Mouse (Mus musculus) left cerebral cortex, adult 2 months (tissue): Measurements from ENCODE around the gene Hlx. TPM values are rescaled to one million over a fixed set of nuclear protein-coding genes. Genes with fewer than 3 reads are reported as not detected.

ENCODE experiments used
- DNase-seq, 2 experiments: peaks; one replicate each; pipeline ENCODE4 v3.0.0; 2021 to 2022; ENCODE audit warnings: low spot score in 2 of 2, mixed read lengths in 1 of 2; ENCODE audit errors: extremely low spot score in 1 of 2
- H3K27ac ChIP-seq: fragments of 200-600 bp; 2 replicates; pipeline ENCODE4 v1.8.1; 2022
- H3K4me3 ChIP-seq: fragments of 200-600 bp; 2 replicates; pipeline ENCODE4 v1.8.1; 2022
- CTCF ChIP-seq: fragments of 200-600 bp; IDR thresholded peaks from 2 replicates; pipeline ENCODE4 v1.8.1; 2022; ENCODE audit warnings: antibody characterized with exemption, mild to moderate bottlenecking, moderate library complexity
- intact Hi-C: fragments of 180-260 bp; cut with DNase I; formaldehyde crosslinking; loops from one replicate; pipeline ENCODE4 v1.15.1; 2025
- total RNA-seq, 2 experiments: library from RNA; stranded (reverse); gene quantifications; 2 replicates each; pipeline ENCODE4 v1.2.3; 2021

The Hlx gene
- total RNA-seq, 2 experiments from 2014 or later, result 0.30 to 0.84 TPM

DNA sequence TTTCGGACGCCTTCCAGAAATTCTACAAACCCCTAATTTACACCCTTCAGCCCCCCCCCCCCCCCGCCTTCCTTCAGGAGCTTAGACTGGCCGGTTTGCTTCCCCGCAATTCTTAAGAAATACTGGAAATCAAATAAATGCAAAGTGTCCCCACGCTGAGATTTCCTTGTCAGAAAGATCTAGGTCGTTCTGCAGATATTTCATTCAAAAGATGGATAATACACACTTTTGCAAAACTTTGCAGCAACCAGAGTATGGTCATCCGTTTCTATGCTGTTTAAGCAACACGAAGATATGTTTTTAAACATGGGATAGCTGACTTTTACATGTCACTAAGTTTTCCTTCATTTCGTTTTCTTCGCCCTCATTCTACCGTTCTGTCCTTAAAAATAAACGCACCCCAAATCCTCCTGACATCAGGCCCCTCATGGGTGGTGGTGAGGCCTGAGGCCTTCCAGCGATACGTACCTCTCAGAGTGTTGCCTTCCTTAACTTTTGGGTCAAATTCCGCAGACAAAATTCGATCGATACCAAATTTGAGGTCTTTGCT, 1.3 kb downstream of the Hlx start:
- Histone ChIP-seq H3K4me3 (peak overlapping the region; percentile 52), H3K27ac (no peak overlapping the region)
- DNase-seq, result no peak
- no peak for TF ChIP-seq CTCF
- intact Hi-C loops, result no loop called here

DNA sequence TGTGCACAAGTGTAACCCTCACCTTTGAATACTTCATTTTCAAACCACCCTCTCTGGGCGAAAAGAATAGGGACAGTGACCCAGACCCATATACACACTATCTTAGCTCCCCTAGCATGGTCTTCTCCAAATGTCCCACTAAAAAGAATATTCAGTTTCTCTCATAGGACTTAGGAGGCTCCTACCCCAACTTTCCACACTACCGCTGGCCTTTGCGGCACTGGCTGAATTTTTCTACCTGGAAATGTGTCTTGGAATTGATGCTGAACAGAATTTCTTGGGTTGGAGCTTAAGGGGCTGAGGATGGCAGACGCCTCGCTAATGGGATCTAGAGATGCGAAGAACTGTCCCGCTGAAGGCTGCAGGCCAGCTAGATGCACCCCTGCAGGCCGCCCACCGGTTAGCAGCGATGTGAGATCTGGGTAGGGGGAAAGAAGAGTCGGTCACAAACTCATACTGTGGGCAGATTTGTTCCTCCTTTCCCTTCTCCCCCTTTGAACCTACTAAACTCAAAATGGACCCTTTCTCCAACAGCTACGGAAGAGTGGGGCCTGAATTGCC, 1.9 kb downstream of the Hlx start:
- intact Hi-C loops, result no loop called here
- no peak for DNase-seq
- Histone ChIP-seq H3K27ac (no peak overlapping the region), H3K4me3 (no peak overlapping the region)
- TF ChIP-seq CTCF, result no peak

DNA sequence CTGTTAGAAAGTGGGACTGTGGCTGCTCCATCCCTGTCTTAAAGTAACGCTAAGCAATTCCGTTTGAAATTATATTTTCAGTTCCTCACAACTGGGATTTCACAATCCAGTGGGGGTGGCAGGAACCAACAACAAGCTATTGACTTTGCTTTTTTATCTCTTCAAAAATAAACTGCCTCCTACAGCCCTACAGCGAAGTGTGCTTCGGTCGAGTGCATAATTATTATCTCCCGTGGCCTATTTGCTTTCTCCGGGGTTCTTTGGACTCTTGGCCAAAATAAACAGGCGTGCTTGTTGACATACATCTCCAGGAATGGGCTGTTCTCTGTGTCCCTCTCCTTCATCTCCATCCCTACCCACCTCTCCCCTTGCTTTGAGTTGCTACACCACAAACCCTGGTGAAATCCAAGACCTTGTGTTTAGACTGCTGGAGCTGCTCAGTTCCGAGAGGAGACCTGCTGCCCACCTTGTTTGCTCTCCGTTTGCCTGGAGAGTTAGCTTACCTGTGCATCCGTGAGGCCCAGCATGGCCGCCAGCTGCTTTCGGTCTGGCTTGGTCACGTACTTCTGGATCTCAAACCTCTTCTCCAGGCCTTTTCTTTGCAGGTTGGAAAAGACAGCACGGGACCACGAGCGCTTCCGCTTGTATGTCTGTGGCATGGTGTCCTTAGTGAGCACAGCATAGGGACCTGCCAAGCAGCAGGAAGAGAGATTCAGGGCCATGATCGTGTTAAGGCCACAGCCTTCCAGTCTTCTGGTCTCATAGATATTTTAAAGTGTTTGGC, 2.9 kb downstream of the Hlx start:
- intact Hi-C loops, result no loop called here
- no peak for TF ChIP-seq CTCF
- Histone ChIP-seq H3K27ac (no peak overlapping the region), H3K4me3 (no peak overlapping the region)
- no peak for DNase-seq

DNA sequence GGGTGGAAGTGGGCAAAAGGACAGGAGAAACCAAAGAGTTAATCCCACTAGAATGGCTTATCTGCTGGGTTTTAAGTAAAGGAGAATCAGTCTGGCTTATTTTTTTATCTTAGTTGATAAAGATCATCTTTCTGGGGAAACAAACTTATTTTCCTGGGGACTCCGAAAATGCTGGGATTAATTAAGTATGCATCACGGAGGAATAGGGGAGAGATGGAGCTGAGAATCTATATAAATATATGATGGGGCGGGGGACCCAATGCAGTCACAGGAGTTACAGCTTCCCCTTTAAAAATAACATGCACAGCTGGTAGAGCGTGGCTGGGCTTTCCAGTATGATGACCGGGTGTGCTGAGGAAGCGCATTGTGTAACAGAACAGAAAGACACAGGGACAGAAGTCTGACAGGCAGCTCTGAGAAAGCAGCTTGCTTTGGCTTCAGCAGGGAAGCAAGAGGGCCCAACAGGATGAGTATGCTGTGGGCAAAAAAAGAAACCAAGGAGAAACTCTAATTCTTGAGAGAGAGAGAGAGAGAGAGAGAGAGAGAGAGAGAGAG, 3.8 kb downstream of the Hlx start:
- no peak for TF ChIP-seq CTCF
- no peak overlapping the region for H3K27ac ChIP-seq
- H3K4me3 ChIP-seq, result no peak overlapping the region
- intact Hi-C loops, result no loop called here
- DNase-seq, result no peak

DNA sequence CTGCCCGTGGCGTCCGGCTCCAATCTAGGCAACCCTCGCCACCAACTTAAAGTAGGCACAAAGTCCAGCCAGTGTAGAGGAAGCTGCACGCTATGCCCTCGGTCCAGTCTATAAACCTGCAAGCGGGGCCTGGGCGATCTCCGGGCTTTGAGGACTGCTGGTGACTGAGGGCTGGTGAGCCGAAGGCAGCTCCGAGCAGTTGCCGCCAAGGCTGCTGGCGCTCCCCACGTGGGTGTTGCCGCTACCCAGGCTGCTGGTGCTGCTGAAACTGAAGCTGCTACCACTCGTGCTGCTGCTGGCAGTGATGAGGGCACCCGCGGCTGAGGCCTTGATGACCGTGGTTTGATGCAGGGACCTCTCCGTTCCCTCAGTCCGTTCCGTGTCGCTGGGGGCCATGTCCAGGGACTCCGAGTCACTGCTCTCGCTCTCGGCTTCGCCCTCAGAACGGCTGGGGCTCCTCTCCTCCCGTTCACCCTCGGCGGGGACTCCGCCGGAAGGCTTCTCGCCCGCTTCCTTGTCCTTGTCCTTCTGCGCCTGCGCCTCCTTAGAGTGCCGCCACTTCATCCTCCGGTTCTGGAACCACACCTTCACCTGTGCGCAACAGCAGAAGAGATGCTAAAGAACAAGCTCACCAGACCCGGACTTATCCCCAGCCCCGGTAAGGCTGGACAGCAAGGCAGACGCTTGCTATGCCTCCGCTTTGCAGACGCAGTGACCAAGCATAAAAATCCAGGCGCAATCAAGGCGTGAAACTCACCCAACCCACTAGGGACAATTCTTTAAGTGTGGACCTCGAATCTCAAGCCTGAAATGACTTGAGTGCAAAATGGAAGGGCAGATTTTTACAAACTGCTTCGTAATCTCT, 4.8 kb downstream of the Hlx start:
- TF ChIP-seq CTCF, result no peak
- intact Hi-C loops, result no loop called here

DNA sequence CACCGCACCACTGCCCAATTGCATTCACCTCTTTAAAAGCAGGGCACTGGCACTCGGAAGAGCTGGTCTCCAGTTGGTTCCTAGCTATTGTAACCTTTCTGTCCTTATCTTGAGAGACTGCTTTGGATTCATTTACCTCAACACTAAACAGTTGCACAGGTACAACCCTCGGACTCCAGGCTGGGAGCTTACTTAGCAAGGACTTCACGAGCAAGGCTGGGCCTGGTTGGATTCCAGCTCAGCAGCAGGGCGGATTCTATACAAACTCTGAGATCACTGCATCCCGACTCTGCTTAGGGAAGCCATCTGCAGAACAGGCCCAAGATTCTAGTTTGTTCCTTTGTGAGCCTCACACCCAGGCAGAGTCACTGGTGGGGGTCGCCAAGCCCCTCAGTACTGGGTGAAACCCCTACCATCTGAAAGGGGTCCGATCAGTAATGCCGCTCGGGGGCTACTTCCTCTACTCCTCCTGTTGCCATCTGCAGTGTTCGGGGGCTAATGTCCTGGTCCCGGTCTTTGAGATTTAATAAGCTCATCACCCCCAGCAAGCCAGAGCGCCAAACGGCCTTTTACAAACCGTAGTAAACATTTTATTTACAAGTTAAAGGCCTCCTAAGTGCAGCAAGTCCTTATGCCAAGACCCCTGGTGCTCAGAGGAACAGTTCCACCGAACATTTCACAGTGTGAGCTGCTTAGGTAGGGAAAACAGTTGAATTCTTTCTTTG, 5.7 kb downstream of the Hlx start:
- Histone ChIP-seq H3K27ac (no peak overlapping the region), H3K4me3 (no peak overlapping the region)
- no peak for TF ChIP-seq CTCF
- intact Hi-C loops, result no loop called here
- DNase-seq, result no peak

More for the DNA sequence above, 4.8 kb downstream of the Hlx start:
- Histone ChIP-seq H3K27ac (no peak overlapping the region), H3K4me3 (no peak overlapping the region)
- no peak for DNase-seq

- no peak for TF ChIP-seq CTCF
- DNase-seq, result no peak
- intact Hi-C loops, result no loop called here
- H3K4me3 ChIP-seq, result no peak overlapping the region
- no peak overlapping the region for H3K27ac ChIP-seq
Measured at GRCm38 (mm10) chr1:184725318-184725790, 7.1 kb downstream of the Hlx start.

GRCm38 (mm10) chr1:184724551-184725317, 7.7 kb downstream of the Hlx start:
- no peak for DNase-seq
- intact Hi-C loops, result no loop called here
- no peak for TF ChIP-seq CTCF
- Histone ChIP-seq H3K27ac (no peak overlapping the region), H3K4me3 (no peak overlapping the region)

GRCm38 (mm10) chr1:184723899-184724298, 8.5 kb downstream of the Hlx start:
- intact Hi-C loops, result no loop called here
- Histone ChIP-seq H3K27ac (no peak overlapping the region), H3K4me3 (no peak overlapping the region)
- no peak for TF ChIP-seq CTCF
- no peak for DNase-seq

DNA sequence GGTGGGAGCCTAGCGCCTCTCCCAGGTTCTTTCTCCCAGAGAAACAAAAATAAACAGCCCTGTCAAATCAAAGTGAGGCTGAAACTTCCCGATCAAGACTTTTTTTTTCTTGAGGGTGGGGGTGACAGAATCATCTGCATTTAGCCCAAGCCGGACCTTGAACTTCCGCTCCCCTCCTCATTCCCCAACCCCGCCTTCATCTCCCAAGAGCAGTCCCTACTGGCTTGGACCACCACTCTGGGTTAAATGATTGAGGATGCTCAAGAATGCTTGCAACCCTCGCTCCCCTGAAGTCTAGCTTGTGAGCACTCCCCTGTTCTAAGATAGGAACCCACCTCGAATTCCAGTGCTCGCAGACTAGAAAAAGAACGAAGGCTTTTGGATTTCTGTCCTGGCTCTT, 11.3 kb downstream of the Hlx start:
- no peak for TF ChIP-seq CTCF
- no peak for DNase-seq
- intact Hi-C loops, result no loop called here
- no peak overlapping the region for H3K4me3 ChIP-seq
- no peak overlapping the region for H3K27ac ChIP-seq
